Mouse (Mus musculus) forebrain, embryonic 16.5 days (tissue): ENCODE data around the gene Tedc2. TPM values are rescaled to one million over a fixed set of nuclear protein-coding genes. Genes with fewer than 3 reads are reported as not detected.

Source experiments
- ATAC-seq: fragments of 200-750 bp; cut with Nextera tagmentation; 2 replicates; pipeline ENCODE4 v1.8.0; 2017; ENCODE audit warnings: mild to moderate bottlenecking, moderate library complexity
- H3K27ac ChIP-seq: fragments of 300-500 bp; sonication (generic); 2 replicates; pipeline ENCODE4 v1.5.1; 2014; ENCODE audit warnings: low read length, control low read depth
- H3K27me3 ChIP-seq: fragments of 300-500 bp; sonication (generic); replicated peaks from 2 replicates; pipeline ENCODE4 v1.6.1; 2014; ENCODE audit warnings: low read length; ENCODE audit not compliant: control insufficient read depth, insufficient read depth
- H3K36me3 ChIP-seq: fragments of 300-500 bp; sonication (generic); 2 replicates; pipeline ENCODE4 v1.6.1; 2014; ENCODE audit not compliant: control insufficient read depth, insufficient read depth
- H3K4me1 ChIP-seq: fragments of 300-500 bp; sonication (generic); replicated peaks from 2 replicates; pipeline ENCODE4 v1.6.1; 2014; ENCODE audit warnings: low read length; ENCODE audit not compliant: control insufficient read depth, insufficient read depth
- H3K4me2 ChIP-seq: fragments of 300-500 bp; sonication (generic); 2 replicates; pipeline ENCODE4 v1.6.1; 2014; ENCODE audit warnings: mild to moderate bottlenecking, low read length, control low read depth
- H3K4me3 ChIP-seq: fragments of 300-500 bp; sonication (generic); replicated peaks from 2 replicates; pipeline ENCODE4 v1.5.1; 2014; ENCODE audit warnings: mild to moderate bottlenecking, low read length, control low read depth
- H3K9ac ChIP-seq: fragments of 300-500 bp; sonication (generic); replicated peaks from 2 replicates; pipeline ENCODE4 v1.6.1; 2014; ENCODE audit warnings: low read depth, low read length, control low read depth
- H3K9me3 ChIP-seq: fragments of 300-500 bp; sonication (generic); 2 replicates; pipeline ENCODE4 v1.6.1; 2016; ENCODE audit warnings: low read length; ENCODE audit not compliant: control insufficient read depth
- WGBS: fragments of 180-500 bp; shearing (Covaris S2); extraction: QIAGEN DNeasy Blood & Tissue Kit; methylation state at CpG from one replicate; pipeline ENCODE4 v1.1.7; 2014; 5-methylcytosine and 5-hydroxymethylcytosine counted together
- polyA plus RNA-seq: library from polyadenylated mRNA; unstranded; fragments of >200 nt; fragmentation: Nextera tagmentation; extraction: Ambion mirVana; gene quantifications from 2 replicates; pipeline ENCODE4 v1.2.1, GENCODE M21; 2015

Gene Tedc2
- polyA plus RNA-seq, 1 experiment from 2014 or later = 12.2 TPM

DNA sequence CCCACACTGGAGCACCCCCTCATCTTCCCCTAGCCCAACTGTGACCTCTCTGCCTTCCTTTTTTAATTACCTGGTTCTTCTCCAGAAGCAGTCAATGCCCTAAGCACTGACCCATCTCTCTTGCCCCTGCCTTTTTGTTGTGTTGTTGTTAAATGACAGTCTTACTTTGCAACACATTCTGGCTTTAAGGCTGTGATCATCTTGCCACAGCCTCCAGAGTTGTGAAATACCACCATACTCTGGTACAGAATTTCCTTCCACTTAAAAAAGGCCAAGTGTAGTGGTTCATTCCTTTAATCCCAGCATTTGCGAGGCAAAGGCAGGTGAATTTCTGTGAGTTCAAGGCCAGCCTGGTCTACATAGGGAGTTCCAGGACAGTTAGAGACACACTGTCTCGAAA is 29.7 kb downstream of the Tedc2 start:
- no peak overlapping the region for H3K4me3 ChIP-seq
- H3K4me2 ChIP-seq = no peak overlapping the region
- WGBS = 90% methylated on average over 2 of the region's 2 CpGs
- H3K36me3 ChIP-seq = peaks cover 2% of the 10 kb centered on the region; the same call in 1 of the 2 replicates
- H3K27me3 ChIP-seq = no peaks in the 10 kb centered on the region
- no peak overlapping the region for H3K27ac ChIP-seq
- no peaks in the 10 kb centered on the region for H3K9me3 ChIP-seq
- ATAC-seq = no peak
- H3K4me1 ChIP-seq = no peaks in the 10 kb centered on the region
- H3K9ac ChIP-seq = no peak overlapping the region

DNA sequence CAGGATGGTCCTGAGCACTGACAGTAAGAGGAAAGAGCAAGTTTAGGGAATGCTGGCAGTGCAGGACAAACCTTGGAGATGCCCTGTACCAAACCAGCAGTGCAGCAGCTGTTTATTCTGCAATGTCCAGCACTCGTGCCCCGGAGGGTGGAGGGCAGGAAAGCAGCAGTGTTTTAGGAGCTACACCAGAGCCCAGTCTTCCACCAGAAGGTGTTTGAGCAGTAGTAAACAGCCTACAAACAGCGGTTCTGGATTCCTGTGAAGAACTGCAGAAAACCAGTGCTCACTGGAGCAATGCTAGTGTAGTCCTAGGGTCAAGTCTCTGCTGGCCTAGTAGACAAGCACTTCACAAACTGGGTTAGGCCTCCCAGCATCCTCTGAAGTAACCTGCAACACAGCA is 46.4 kb downstream of the Tedc2 start:
- H3K4me1 ChIP-seq = peaks cover 8% of the 10 kb centered on the region
- H3K27me3 ChIP-seq = no peaks in the 10 kb centered on the region
- no peak overlapping the region for H3K4me3 ChIP-seq
- no peak overlapping the region for H3K27ac ChIP-seq
- no peak for ATAC-seq
- 78% methylated on average over 3 of the region's 3 CpGs for WGBS
- no peaks in the 10 kb centered on the region for H3K36me3 ChIP-seq
- no peak overlapping the region for H3K9ac ChIP-seq
- no peak overlapping the region for H3K4me2 ChIP-seq
- H3K9me3 ChIP-seq = no peaks in the 10 kb centered on the region

DNA sequence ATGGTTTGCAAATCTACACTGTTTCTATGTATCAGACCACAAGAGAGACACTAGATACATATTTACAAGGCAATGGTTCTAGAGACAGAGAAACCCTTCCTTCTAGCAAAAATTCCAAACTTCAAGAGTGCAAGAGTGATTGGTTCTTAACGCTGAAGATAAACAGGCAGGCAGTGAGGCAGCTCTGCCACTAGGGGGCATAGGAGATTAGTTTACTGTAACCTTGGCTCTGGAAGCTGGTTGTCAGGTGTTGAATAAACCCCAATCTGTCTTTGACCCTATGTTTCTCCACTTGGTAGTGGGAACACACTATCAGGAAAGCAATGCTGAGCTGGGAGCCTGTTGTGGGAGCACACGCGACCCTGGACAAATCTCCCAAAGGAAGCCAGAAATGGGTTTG is 47.2 kb downstream of the Tedc2 start:
- Histone ChIP-seq H3K36me3 (no peaks in the 10 kb centered on the region), H3K9ac (no peak overlapping the region), H3K27me3 (no peaks in the 10 kb centered on the region), H3K27ac (no peak overlapping the region), H3K4me3 (no peak overlapping the region), H3K4me1 (peaks cover 9% of the 10 kb centered on the region), H3K4me2 (no peak overlapping the region), H3K9me3 (no peaks in the 10 kb centered on the region)
- ATAC-seq = no peak
- WGBS = 1% methylated on average over 3 of the region's 3 CpGs

DNA sequence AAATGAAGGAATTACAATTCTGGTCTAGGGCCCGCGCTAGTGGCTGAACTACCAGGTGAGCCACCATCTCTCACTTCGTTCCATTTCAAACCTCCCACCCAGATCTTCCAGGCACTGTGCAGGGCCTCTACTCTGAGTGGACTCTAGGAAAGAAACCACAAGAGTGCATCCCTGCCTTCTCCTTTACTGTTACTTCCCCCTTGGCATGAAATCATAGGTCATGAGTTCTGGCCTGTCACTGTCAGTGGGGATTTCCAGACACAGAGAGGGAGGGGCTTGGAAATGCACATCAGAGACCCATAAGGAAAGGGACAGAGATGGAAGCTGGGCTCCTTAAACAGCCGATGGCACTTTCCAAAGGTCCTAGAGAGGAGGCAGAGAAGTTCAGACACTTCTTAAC is 48.9 kb downstream of the Tedc2 start:
- Histone ChIP-seq H3K4me1 (peaks cover 23% of the 10 kb centered on the region), H3K9ac (no peak overlapping the region), H3K9me3 (no peaks in the 10 kb centered on the region), H3K4me3 (no peak overlapping the region), H3K27ac (no peak overlapping the region), H3K36me3 (peaks cover under 1% of the 10 kb centered on the region; the same call in 1 of the 2 replicates), H3K27me3 (no peaks in the 10 kb centered on the region), H3K4me2 (no peak overlapping the region)
- no peak for ATAC-seq
- 75% methylated on average over 4 of the region's 4 CpGs for WGBS

DNA sequence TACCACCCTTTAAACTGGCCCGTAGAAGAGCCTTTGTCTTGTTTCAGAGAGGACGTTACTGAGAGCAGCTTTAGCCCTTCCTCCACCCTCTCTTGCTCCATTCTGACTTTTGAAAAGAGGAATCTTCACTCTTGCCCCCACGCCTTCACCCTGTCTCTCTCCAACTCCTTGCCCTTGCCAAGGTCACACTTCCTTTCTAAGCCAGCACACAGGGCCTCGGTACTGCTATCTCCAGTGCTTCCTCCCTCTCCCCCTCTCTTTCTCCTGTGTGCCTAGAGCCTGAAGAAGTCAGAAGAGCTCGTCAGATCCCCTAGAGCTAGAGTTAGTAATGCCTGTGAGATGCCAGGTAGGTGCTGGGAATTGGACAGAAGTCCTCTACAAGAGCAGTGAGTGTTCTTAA is 49.9 kb downstream of the Tedc2 start:
- WGBS = 81% methylated on average over 5 of the region's 5 CpGs
- Histone ChIP-seq H3K27ac (no peak overlapping the region), H3K9me3 (no peaks in the 10 kb centered on the region), H3K4me2 (no peak overlapping the region), H3K27me3 (no peaks in the 10 kb centered on the region), H3K9ac (no peak overlapping the region), H3K4me3 (no peak overlapping the region), H3K36me3 (peaks cover 5% of the 10 kb centered on the region; the same call in 1 of the 2 replicates), H3K4me1 (peaks cover 23% of the 10 kb centered on the region)
- ATAC-seq = no peak

DNA sequence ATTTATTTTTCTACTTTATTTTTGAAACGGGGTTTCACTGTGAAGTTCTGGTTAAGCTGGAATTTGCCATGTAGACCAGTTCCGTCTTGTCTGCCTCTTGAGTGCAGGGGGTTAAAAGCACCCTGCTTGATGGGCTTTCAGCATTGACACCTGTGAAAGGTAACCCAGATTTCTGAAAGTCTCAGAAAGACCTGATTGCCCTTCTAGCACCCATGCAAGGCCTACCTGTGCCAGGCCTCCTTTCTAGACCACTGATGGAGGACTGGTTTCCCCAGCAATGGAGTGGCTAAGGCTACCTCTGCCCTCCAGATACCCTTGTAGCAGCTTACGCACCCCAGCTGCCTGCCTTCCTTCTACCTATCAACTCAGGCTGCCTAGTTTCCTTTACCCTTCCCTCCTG is 50.5 kb downstream of the Tedc2 start:
- Histone ChIP-seq H3K27ac (peak overlapping the region; percentile 99; the same call in 1 of the 2 replicates), H3K9ac (peak overlapping the region; percentile 93), H3K27me3 (no peaks in the 10 kb centered on the region), H3K9me3 (no peaks in the 10 kb centered on the region), H3K4me3 (peak overlapping the region; percentile 52), H3K36me3 (peaks cover 5% of the 10 kb centered on the region; the same call in 1 of the 2 replicates), H3K4me1 (peaks cover 25% of the 10 kb centered on the region), H3K4me2 (peak overlapping the region; percentile 84)
- no peak for ATAC-seq
- 70% methylated on average over 3 of the region's 3 CpGs for WGBS

DNA sequence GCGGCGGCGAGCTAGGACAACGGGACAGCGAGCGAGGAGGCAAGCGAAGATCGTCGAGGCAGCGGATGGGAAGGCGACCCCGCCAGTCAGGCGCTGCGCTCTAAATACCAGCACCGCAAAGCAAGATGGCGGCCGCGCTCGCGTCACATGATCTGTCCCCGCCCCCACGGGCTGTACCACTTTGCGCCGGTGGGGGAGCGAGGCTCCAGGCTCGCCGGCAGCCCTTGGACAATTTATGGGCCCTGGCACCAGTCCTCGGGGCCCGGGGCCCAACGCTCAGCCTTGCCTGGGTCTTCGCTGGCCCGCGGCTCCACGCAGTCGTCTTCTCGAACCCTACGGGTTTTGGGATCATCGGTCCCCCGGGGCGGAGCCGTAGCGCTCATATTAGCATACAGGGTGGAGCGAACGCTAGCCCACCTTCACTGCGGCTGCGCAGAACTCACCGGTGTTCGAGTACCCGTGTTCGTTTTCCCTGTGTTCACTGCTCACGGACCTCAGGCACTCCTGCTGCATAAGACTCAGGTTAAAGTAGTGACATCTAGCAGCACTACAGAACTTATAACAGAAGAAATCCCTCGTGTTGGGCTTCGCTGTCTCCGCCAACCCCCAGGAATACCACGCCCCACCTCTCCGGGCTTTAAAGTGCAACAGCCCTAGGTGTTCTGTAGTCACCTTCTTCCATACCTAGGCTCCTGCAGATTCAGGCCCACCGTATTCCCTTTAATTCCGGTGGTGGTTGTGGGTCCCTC is 51.2 kb downstream of the Tedc2 start, which contains the start of gene Atp6v0c:
TSS of gene Atp6v0c (minus strand) at position 386 of the 749 bp plus-strand sequence.
- Histone ChIP-seq H3K27me3 (no peaks in the 10 kb centered on the region), H3K4me1 (peaks cover 25% of the 10 kb centered on the region), H3K36me3 (peaks cover 5% of the 10 kb centered on the region; the same call in 1 of the 2 replicates), H3K9me3 (no peaks in the 10 kb centered on the region), H3K9ac (peak within 1 kb of the TSS; percentile 93), H3K4me3 (peak within 1 kb of the TSS; percentile 52), H3K27ac (peak within 1 kb of the TSS; percentile 99), H3K4me2 (peak within 1 kb of the TSS; percentile 84)
- under 1% methylated on average over 58 of the region's 58 CpGs for WGBS
- ATAC-seq = peak; percentile 91

DNA sequence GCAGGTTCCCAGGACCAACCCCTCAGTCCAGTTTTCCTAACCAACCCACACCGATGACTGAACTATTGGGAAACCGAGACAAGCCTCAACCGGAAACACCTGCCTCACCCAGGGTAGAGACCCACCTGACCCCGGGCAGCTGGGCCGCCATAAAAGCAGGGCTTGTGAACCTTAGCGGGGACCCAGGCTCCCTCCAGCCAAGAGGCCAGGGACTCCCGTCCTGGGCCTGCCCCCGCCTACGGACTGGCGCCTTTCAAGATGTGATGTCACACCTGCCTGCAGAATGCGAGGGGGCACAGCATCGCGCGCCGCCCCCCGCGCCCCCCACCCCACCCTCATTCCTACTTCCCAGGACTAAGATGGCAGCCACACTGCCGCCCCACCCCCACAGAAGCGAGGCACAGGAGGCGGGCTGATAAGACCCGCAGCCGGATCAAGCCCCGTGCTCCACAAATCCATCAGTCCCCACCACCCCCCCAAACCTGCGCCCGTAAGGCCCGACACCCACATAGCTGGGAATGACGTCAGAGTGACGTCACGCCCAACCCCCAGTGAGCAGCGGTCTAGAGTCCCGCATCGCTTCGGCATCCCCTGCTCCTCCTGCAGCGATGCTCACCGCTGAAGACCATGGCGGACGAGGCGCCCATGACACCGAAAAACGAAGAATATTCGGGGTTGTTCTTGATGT is 51.9 kb downstream of the Tedc2 start:
- under 1% methylated on average over 41 of the region's 41 CpGs for WGBS
- ATAC-seq = peak; percentile 69
- H3K9ac ChIP-seq = peak overlapping the region; percentile 93
- peak overlapping the region; percentile 84 for H3K4me2 ChIP-seq
- H3K27me3 ChIP-seq = no peaks in the 10 kb centered on the region
- peak overlapping the region; percentile 99 for H3K27ac ChIP-seq
- no peaks in the 10 kb centered on the region for H3K9me3 ChIP-seq
- H3K36me3 ChIP-seq = peaks cover 5% of the 10 kb centered on the region; the same call in 1 of the 2 replicates
- H3K4me1 ChIP-seq = peaks cover 25% of the 10 kb centered on the region
- H3K4me3 ChIP-seq = peak overlapping the region; percentile 52

DNA sequence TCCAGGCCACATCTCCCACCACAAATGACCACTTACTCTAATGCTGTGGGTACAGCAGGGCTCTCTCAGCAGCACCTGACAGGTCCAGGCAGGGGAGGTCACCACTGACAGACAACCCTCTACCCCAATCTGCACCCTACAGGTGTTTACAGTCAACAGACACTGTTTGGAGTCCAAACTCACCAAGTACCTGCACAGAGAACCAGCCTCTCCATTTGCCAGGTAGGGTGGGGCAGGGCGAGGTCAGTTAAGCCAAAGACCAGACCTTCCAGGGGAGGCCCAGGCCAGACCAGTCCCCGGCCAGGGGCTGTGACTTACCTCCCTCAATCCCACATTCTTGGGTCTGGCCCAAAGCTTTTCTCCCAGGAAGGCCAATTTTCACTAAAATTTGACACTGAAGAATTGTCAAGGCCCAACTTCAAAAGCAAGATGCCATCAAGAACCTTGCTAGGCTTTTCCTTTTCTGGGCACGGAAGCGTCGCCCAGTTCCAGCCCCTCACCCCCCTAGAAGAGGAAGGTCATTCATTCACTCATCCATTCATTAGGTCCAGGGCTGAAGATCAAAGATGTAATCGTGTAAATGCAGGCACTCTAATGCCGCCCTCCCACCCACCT is 52.7 kb downstream of the Tedc2 start:
- Histone ChIP-seq H3K9ac (peak overlapping the region; percentile 93), H3K4me3 (peak overlapping the region; percentile 52), H3K4me2 (peak overlapping the region; percentile 84), H3K27ac (peak overlapping the region; percentile 99; the same call in 1 of the 2 replicates), H3K9me3 (no peaks in the 10 kb centered on the region), H3K4me1 (peaks cover 25% of the 10 kb centered on the region), H3K36me3 (peaks cover 5% of the 10 kb centered on the region; the same call in 1 of the 2 replicates), H3K27me3 (no peaks in the 10 kb centered on the region)
- WGBS = 52% methylated on average over 7 of the region's 7 CpGs
- ATAC-seq = no peak
